20 mouse cellular contexts compared by ENCODE assay signal in the genomic region with DNA sequence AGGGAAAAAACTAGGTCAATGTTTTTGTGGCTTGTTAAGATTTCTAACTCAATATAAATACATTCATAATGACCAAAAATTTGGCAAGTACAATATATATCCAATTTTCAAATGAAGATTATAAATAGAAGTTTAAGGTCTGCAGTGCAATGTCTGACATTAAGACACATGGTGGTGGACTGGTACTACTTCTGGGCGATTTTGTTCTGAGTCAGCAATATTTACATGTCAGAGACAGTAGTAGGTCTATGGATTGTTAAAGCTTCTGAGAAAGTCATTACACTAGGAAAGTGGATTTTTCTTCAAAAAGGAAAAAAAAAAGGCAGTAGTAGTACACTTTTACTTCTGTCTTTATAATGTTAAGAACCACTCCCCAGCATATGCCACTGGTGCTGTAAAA.
"Had no signal": no experiment of that assay in that cellular context is flagged by ENCODE, and none has a peak within 500 bp of the region (broad histone marks: within the 10 kb centered on the region; RNA-seq: fewer than 3 reads in every experiment).

No protein-coding gene starts in this region.

- H3K36me3 ChIP-seq: liver, embryonic 15.5 days; lung, embryonic 15.5 days; neural tube, embryonic 13.5 days; neural tube, embryonic 15.5 days had no signal

- H3K4me3 ChIP-seq: liver, embryonic 15.5 days; lung, embryonic 15.5 days; midbrain, embryonic 10.5 days; midbrain, embryonic 12.5 days; myocyte; neural tube, embryonic 13.5 days; neural tube, embryonic 15.5 days had no signal

- H3K27me3 ChIP-seq: liver, embryonic 15.5 days; lung, embryonic 15.5 days; midbrain, embryonic 12.5 days; neural tube, embryonic 13.5 days; neural tube, embryonic 15.5 days had no signal

- ATAC-seq: lung, postnatal 0 days; midbrain, embryonic 16.5 days had no signal

- H3K9me3 ChIP-seq: liver, embryonic 15.5 days; lung, embryonic 15.5 days; midbrain, embryonic 10.5 days; midbrain, embryonic 12.5 days; neural tube, embryonic 13.5 days; neural tube, embryonic 15.5 days had no signal

- DNase-seq: lung, adult 18-20 months; lung, postnatal 4 days; midbrain, embryonic 14.5 days; retina, postnatal 1 day; right cerebral cortex, adult 18-20 months; right cerebral cortex, postnatal 25 days; right cerebral cortex, postnatal 4 days; spleen, adult 18-20 months; thymus, adult 2 months; thymus, postnatal 25 days; thymus, postnatal 4 days had no signal

- H3K4me1 ChIP-seq: liver, embryonic 15.5 days; lung, embryonic 15.5 days; midbrain, embryonic 12.5 days; neural tube, embryonic 13.5 days; neural tube, embryonic 15.5 days had no signal

- H3K4me2 ChIP-seq: liver, embryonic 15.5 days; lung, embryonic 15.5 days; midbrain, embryonic 12.5 days; neural tube, embryonic 13.5 days; neural tube, embryonic 15.5 days had no signal

- H3K27ac ChIP-seq: liver, embryonic 15.5 days; midbrain, embryonic 10.5 days; midbrain, embryonic 12.5 days; neural tube, embryonic 13.5 days; neural tube, embryonic 15.5 days had no signal

- H3K9ac ChIP-seq: liver, embryonic 15.5 days; lung, embryonic 15.5 days; midbrain, embryonic 12.5 days; neural tube, embryonic 13.5 days; neural tube, embryonic 15.5 days had no signal
